Mouse (Mus musculus): ENCODE results near the gene Arid3b. TPM values are rescaled to one million over a fixed set of nuclear protein-coding genes. Genes with fewer than 3 reads are reported as not detected.
"Not testable (repeated sequence)": the region's sequence is repeated elsewhere in the genome, so short reads cannot be mapped to it uniquely, and the experiment has no call there.

The Arid3b gene
- 11.3 and 12.3 TPM in 2 replicates for polyA plus RNA-seq (2015; fragmentation: Nextera tagmentation; extraction: Ambion mirVana)

GRCm38 (mm10) chr9:57836581-57837170 lies at the start of gene Arid3b:
TSS of gene Arid3b (minus strand) at chr9:57836793.
- H3K36me3 ChIP-seq, result peaks cover 6% of the 10 kb centered on the region; the same call in 1 of the 2 replicates
- peak within 1 kb of the TSS; percentile 90 for H3K4me3 ChIP-seq
- peak within 1 kb of the TSS; percentile 81 for H3K4me2 ChIP-seq
- no peaks in the 10 kb centered on the region for H3K9me3 ChIP-seq
- peak; percentile 96 for ATAC-seq (ENCODE audit: extremely low read depth, insufficient number of reproducible peaks, low FRiP score, low TSS enrichment)
- H3K9ac ChIP-seq, result peak within 1 kb of the TSS; percentile 93
- WGBS, result 1% methylated on average over 44 of the region's 45 CpGs
- H3K27ac ChIP-seq (replicated peaks), result peak within 1 kb of the TSS; percentile 80
- H3K4me1 ChIP-seq, result peaks cover 61% of the 10 kb centered on the region
- H3K27me3 ChIP-seq (replicated peaks), result peaks cover 8% of the 10 kb centered on the region

GRCm38 (mm10) chr9:57883413-57883812 lies 46.8 kb upstream of the Arid3b start:
- Histone ChIP-seq H3K27me3 (replicated peaks) (no peaks in the 10 kb centered on the region), H3K9me3 (no peaks in the 10 kb centered on the region), H3K4me1 (peaks cover 7% of the 10 kb centered on the region), H3K4me2 (no peak overlapping the region), H3K27ac (replicated peaks) (no peak overlapping the region), H3K36me3 (no peaks in the 10 kb centered on the region), H3K9ac (no peak overlapping the region), H3K4me3 (no peak overlapping the region)
- WGBS, result 41% methylated on average over 1 of the region's 1 CpGs
- ATAC-seq (ENCODE audit: extremely low read depth, insufficient number of reproducible peaks, low FRiP score, low TSS enrichment), result no peak

- 64% methylated on average over 2 of the region's 2 CpGs for WGBS
- H3K9me3 ChIP-seq; H3K4me1 ChIP-seq; H3K4me3 ChIP-seq; H3K27me3 ChIP-seq (replicated peaks); H3K27ac ChIP-seq (replicated peaks); H3K9ac ChIP-seq; H3K36me3 ChIP-seq; ATAC-seq (ENCODE audit: extremely low read depth, insufficient number of reproducible peaks, low FRiP score, low TSS enrichment); H3K4me2 ChIP-seq: not testable (repeated sequence)
Measured at GRCm38 (mm10) chr9:57881781-57882180, 45.2 kb upstream of the Arid3b start.

GRCm38 (mm10) chr9:57880278-57880677 lies 43.7 kb upstream of the Arid3b start:
- ATAC-seq (ENCODE audit: extremely low read depth, insufficient number of reproducible peaks, low FRiP score, low TSS enrichment), result no peak
- Histone ChIP-seq H3K4me2 (no peak overlapping the region), H3K4me1 (peaks cover 4% of the 10 kb centered on the region; the same call in 1 of the 2 replicates), H3K27ac (replicated peaks) (no peak overlapping the region), H3K4me3 (no peak overlapping the region), H3K9ac (no peak overlapping the region), H3K27me3 (replicated peaks) (no peaks in the 10 kb centered on the region), H3K9me3 (no peaks in the 10 kb centered on the region), H3K36me3 (no peaks in the 10 kb centered on the region)
- WGBS, result 19% methylated on average over 4 of the region's 4 CpGs

- no peak for ATAC-seq (ENCODE audit: extremely low read depth, insufficient number of reproducible peaks, low FRiP score, low TSS enrichment)
- no peaks in the 10 kb centered on the region for H3K9me3 ChIP-seq
- no peak overlapping the region for H3K27ac ChIP-seq (replicated peaks)
- 29% methylated on average over 3 of the region's 3 CpGs for WGBS
- peaks cover 4% of the 10 kb centered on the region; the same call in 1 of the 2 replicates for H3K4me1 ChIP-seq
- no peaks in the 10 kb centered on the region for H3K36me3 ChIP-seq
- no peaks in the 10 kb centered on the region for H3K27me3 ChIP-seq (replicated peaks)
- no peak overlapping the region for H3K4me2 ChIP-seq
- no peak overlapping the region for H3K4me3 ChIP-seq
- H3K9ac ChIP-seq, result no peak overlapping the region
Measured at GRCm38 (mm10) chr9:57879213-57879612, 42.6 kb upstream of the Arid3b start.

- WGBS, result 57% methylated on average over 3 of the region's 3 CpGs
Measured at GRCm38 (mm10) chr9:57874994-57875393, 38.4 kb upstream of the Arid3b start.

GRCm38 (mm10) chr9:57874134-57874533 lies 37.5 kb upstream of the Arid3b start:
- Histone ChIP-seq H3K4me2 (no peak overlapping the region), H3K9ac (no peak overlapping the region), H3K4me1 (no peaks in the 10 kb centered on the region), H3K36me3 (no peaks in the 10 kb centered on the region), H3K4me3 (no peak overlapping the region), H3K27ac (replicated peaks) (no peak overlapping the region), H3K27me3 (replicated peaks) (no peaks in the 10 kb centered on the region), H3K9me3 (no peaks in the 10 kb centered on the region)
- ATAC-seq (ENCODE audit: extremely low read depth, insufficient number of reproducible peaks, low FRiP score, low TSS enrichment), result no peak
- 67% methylated on average over 5 of the region's 5 CpGs for WGBS

More at GRCm38 (mm10) chr9:57874994-57875393, 38.4 kb upstream of the Arid3b start:
- ATAC-seq (ENCODE audit: extremely low read depth, insufficient number of reproducible peaks, low FRiP score, low TSS enrichment), result no peak
- peaks cover 4% of the 10 kb centered on the region; the same call in 1 of the 2 replicates for H3K4me1 ChIP-seq
- no peaks in the 10 kb centered on the region for H3K36me3 ChIP-seq
- no peak overlapping the region for H3K4me3 ChIP-seq
- no peak overlapping the region for H3K27ac ChIP-seq (replicated peaks)
- no peak overlapping the region for H3K4me2 ChIP-seq
- no peaks in the 10 kb centered on the region for H3K9me3 ChIP-seq
- H3K27me3 ChIP-seq (replicated peaks), result no peaks in the 10 kb centered on the region
- no peak overlapping the region for H3K9ac ChIP-seq

- H3K27me3 ChIP-seq (replicated peaks), result no peaks in the 10 kb centered on the region
- H3K27ac ChIP-seq (replicated peaks), result no peak overlapping the region
- no peaks in the 10 kb centered on the region for H3K4me1 ChIP-seq
- no peaks in the 10 kb centered on the region for H3K9me3 ChIP-seq
- ATAC-seq (ENCODE audit: extremely low read depth, insufficient number of reproducible peaks, low FRiP score, low TSS enrichment), result no peak
- no peaks in the 10 kb centered on the region for H3K36me3 ChIP-seq
- H3K4me2 ChIP-seq, result no peak overlapping the region
- no peak overlapping the region for H3K9ac ChIP-seq
- 46% methylated on average over 2 of the region's 2 CpGs for WGBS
- no peak overlapping the region for H3K4me3 ChIP-seq
Measured at GRCm38 (mm10) chr9:57870273-57870816, 33.8 kb upstream of the Arid3b start.

- 67% methylated on average over 6 of the region's 6 CpGs for WGBS
- H3K27me3 ChIP-seq (replicated peaks), result no peaks in the 10 kb centered on the region
- no peaks in the 10 kb centered on the region for H3K9me3 ChIP-seq
- no peak overlapping the region for H3K4me3 ChIP-seq
- H3K9ac ChIP-seq, result no peak overlapping the region
- H3K4me2 ChIP-seq, result no peak overlapping the region
- no peaks in the 10 kb centered on the region for H3K36me3 ChIP-seq
- H3K27ac ChIP-seq (replicated peaks), result no peak overlapping the region
- H3K4me1 ChIP-seq, result no peaks in the 10 kb centered on the region
- ATAC-seq (ENCODE audit: extremely low read depth, insufficient number of reproducible peaks, low FRiP score, low TSS enrichment), result no peak
Measured at GRCm38 (mm10) chr9:57868767-57869166, 32.2 kb upstream of the Arid3b start.

- Histone ChIP-seq H3K27ac (replicated peaks) (no peak overlapping the region), H3K4me3 (no peak overlapping the region), H3K27me3 (replicated peaks) (no peaks in the 10 kb centered on the region), H3K4me2 (no peak overlapping the region), H3K9ac (no peak overlapping the region), H3K9me3 (no peaks in the 10 kb centered on the region), H3K36me3 (no peaks in the 10 kb centered on the region), H3K4me1 (no peaks in the 10 kb centered on the region)
- 77% methylated on average over 5 of the region's 5 CpGs for WGBS
- ATAC-seq (ENCODE audit: extremely low read depth, insufficient number of reproducible peaks, low FRiP score, low TSS enrichment), result no peak
Measured at GRCm38 (mm10) chr9:57867880-57868279, 31.3 kb upstream of the Arid3b start.

- ATAC-seq (ENCODE audit: extremely low read depth, insufficient number of reproducible peaks, low FRiP score, low TSS enrichment), result no peak
- Histone ChIP-seq H3K27me3 (replicated peaks) (no peaks in the 10 kb centered on the region), H3K27ac (replicated peaks) (no peak overlapping the region), H3K36me3 (no peaks in the 10 kb centered on the region), H3K4me3 (no peak overlapping the region), H3K4me1 (no peaks in the 10 kb centered on the region), H3K9me3 (no peaks in the 10 kb centered on the region), H3K4me2 (no peak overlapping the region), H3K9ac (no peak overlapping the region)
- WGBS, result 79% methylated on average over 4 of the region's 4 CpGs
Measured at GRCm38 (mm10) chr9:57867236-57867635, 30.6 kb upstream of the Arid3b start.

GRCm38 (mm10) chr9:57866530-57866929 lies 29.9 kb upstream of the Arid3b start:
- Histone ChIP-seq H3K9me3 (no peaks in the 10 kb centered on the region), H3K27ac (replicated peaks) (no peak overlapping the region), H3K27me3 (replicated peaks) (no peaks in the 10 kb centered on the region), H3K4me2 (no peak overlapping the region), H3K4me3 (no peak overlapping the region), H3K36me3 (no peaks in the 10 kb centered on the region), H3K9ac (no peak overlapping the region), H3K4me1 (no peaks in the 10 kb centered on the region)
- no peak for ATAC-seq (ENCODE audit: extremely low read depth, insufficient number of reproducible peaks, low FRiP score, low TSS enrichment)
- WGBS, result 72% methylated on average over 7 of the region's 7 CpGs
